Mouse (Mus musculus) right cerebral cortex, postnatal 25 days (tissue): ENCODE results near the gene Fxyd5.
A peak's percentile ranks its signal among the peaks of the same experiment; 100 is the strongest.

Source experiments
- DNase-seq: peaks from one replicate; pipeline ENCODE4 v3.0.0; 2022

The Fxyd5 gene

GRCm38 (mm10) chr7:31039011-31039410 is 3.3 kb downstream of the Fxyd5 start:
- DNase-seq, result no peak

- DNase-seq, result no peak
These were observed 4.6 kb downstream of the Fxyd5 start for GRCm38 (mm10) chr7:31037675-31038074.

GRCm38 (mm10) chr7:31036917-31037316 is 5.4 kb downstream of the Fxyd5 start:
- DNase-seq, result no peak

GRCm38 (mm10) chr7:31035291-31035690 is 7.0 kb downstream of the Fxyd5 start:
- no peak for DNase-seq

GRCm38 (mm10) chr7:31034789-31035188 is 7.5 kb downstream of the Fxyd5 start:
- DNase-seq, result no peak

GRCm38 (mm10) chr7:31033409-31034165 is 8.7 kb downstream of the Fxyd5 start:
- no peak for DNase-seq

- no peak for DNase-seq
These were observed 10.6 kb downstream of the Fxyd5 start for GRCm38 (mm10) chr7:31031731-31032130.

GRCm38 (mm10) chr7:31030717-31031116 is 11.6 kb downstream of the Fxyd5 start:
- no peak for DNase-seq

GRCm38 (mm10) chr7:31028609-31029008 is 13.7 kb downstream of the Fxyd5 start:
- DNase-seq, result no peak

GRCm38 (mm10) chr7:31017104-31017901 is 25.0 kb downstream of the Fxyd5 start:
- peak; percentile 71 for DNase-seq

GRCm38 (mm10) chr7:31012971-31013370 is 29.3 kb downstream of the Fxyd5 start:
- no peak for DNase-seq

- DNase-seq, result no peak
These were observed 33.4 kb downstream of the Fxyd5 start for GRCm38 (mm10) chr7:31008889-31009288.

GRCm38 (mm10) chr7:31008175-31008574 is 34.1 kb downstream of the Fxyd5 start:
- no peak for DNase-seq

GRCm38 (mm10) chr7:31007775-31008174 is 34.5 kb downstream of the Fxyd5 start:
- DNase-seq, result no peak

- no peak for DNase-seq
These were observed 39.6 kb downstream of the Fxyd5 start for GRCm38 (mm10) chr7:31002650-31003049.

- peak; percentile 5 for DNase-seq
These were observed 41.7 kb downstream of the Fxyd5 start for GRCm38 (mm10) chr7:31000505-31001020.

GRCm38 (mm10) chr7:30996491-30996890 is 45.8 kb downstream of the Fxyd5 start:
- no peak for DNase-seq

- DNase-seq, result no peak
These were observed 48.3 kb downstream of the Fxyd5 start for GRCm38 (mm10) chr7:30993986-30994385.

- no peak for DNase-seq
These were observed 50.1 kb downstream of the Fxyd5 start for GRCm38 (mm10) chr7:30992148-30992547.

GRCm38 (mm10) chr7:30988519-30989162 is 53.6 kb downstream of the Fxyd5 start:
- DNase-seq, result no peak

- DNase-seq, result no peak
These were observed 56.9 kb downstream of the Fxyd5 start for GRCm38 (mm10) chr7:30985357-30985756.
